ENCODE assay signal across 8 mouse cellular contexts in the genomic region with DNA sequence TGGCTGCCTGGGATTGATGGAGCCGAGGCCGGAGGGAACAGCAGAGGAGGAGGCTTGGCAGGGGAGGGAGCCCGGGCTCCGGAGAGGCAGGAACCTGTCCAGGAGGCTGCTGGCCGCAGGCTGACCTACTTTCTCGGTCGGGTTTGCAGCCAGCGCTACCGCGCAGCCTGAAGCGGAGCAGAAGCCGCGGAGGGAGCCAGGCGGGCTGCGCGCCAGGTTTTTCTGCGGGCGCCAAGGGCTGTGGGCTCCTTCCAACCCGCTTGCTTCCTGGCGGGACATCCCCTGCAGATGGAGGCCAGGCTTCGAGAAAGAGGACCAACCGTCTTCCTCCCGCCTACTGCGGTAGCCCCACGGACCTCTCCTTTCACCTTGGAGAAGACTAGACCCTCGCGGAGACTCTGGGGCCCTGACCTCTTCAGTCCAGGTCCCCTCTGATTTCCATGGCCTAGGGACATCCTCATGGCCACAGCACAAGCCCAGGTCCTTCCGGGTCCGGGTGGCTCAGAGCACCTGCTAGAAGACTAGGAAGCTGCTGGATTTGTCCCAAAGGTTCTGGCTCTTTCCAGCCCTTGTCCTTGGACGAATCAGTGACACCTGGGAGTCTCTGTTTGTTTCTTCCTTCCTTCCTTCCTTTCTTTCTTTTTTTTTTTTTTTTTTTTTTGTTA. TPM values are rescaled to one million over a fixed set of nuclear protein-coding genes. Genes with fewer than 3 reads are reported as not detected.
A peak's percentile ranks its signal among the peaks of the same experiment; 100 is the strongest.
DNase-seq lines count a peak whose midpoint lies in the region; ATAC-seq lines count a peak whose summit lies in the region.

No protein-coding gene starts in this region.

- peak overlapping the region; percentile 44 for H3K4me2 ChIP-seq in intestine, embryonic 14.5 days (ENCODE audit: low read length)

- intact Hi-C loops in left cerebral cortex, postnatal 10 days (cut with DNase I) = no loop called here

- H3K4me3 ChIP-seq in embryonic facial prominence, embryonic 10.5 days = peak overlapping the region; percentile 56
- peak overlapping the region; percentile 18 for H3K4me3 ChIP-seq in intestine, embryonic 14.5 days (ENCODE audit: low read depth, low read length)

- H3K9me3 ChIP-seq in embryonic facial prominence, embryonic 10.5 days = no peaks in the 10 kb centered on the region
- no peaks in the 10 kb centered on the region; the same call in 1 of the 2 replicates for H3K9me3 ChIP-seq in intestine, embryonic 14.5 days (ENCODE audit: control insufficient read depth, low read length)

- DNase-seq in adrenal gland, postnatal 14 days = peak; percentile 85
- peak; percentile 66 for DNase-seq in embryonic facial prominence, embryonic 10.5 days (ENCODE audit: low spot score)
- DNase-seq in gonadal fat pad, adult 2 months (ENCODE audit: low read depth) = peak; percentile 22
- peak; percentile 75 for DNase-seq in intestine, embryonic 14.5 days (ENCODE audit: low spot score)
- DNase-seq in left cerebral cortex, postnatal 10 days (ENCODE audit: extremely low spot score in 1 of 2, low spot score in 2 of 2) = peak; percentile 53 to 77
- peak; percentile 57 to 76 for DNase-seq in lung, postnatal 4 days
- peak; percentile 59 to 66 for DNase-seq in right cerebral cortex, adult 2 months (ENCODE audit: low spot score in 2 of 2)
- DNase-seq in spleen, adult 12 weeks (ENCODE audit: low spot score) = no peak

- 4% methylated on average over 30 of the region's 30 CpGs for WGBS in embryonic facial prominence, embryonic 10.5 days
- WGBS in intestine, embryonic 14.5 days = 3% methylated on average over 30 of the region's 30 CpGs

- ATAC-seq in intestine, embryonic 14.5 days (replicated peaks; ENCODE audit: low FRiP score, low TSS enrichment, low read depth) = no peak

- no peaks in the 10 kb centered on the region for H3K36me3 ChIP-seq in embryonic facial prominence, embryonic 10.5 days (replicated peaks)
- H3K36me3 ChIP-seq in intestine, embryonic 14.5 days (ENCODE audit: control insufficient read depth, insufficient read depth, low read length) = no peaks in the 10 kb centered on the region

- peaks cover 8% of the 10 kb centered on the region for H3K4me1 ChIP-seq in embryonic facial prominence, embryonic 10.5 days
- 0 out of 2 replicates have a peak, but pooled peaks cover 3% of the 10 kb centered on the region for H3K4me1 ChIP-seq in intestine, embryonic 14.5 days (replicated peaks; ENCODE audit: control insufficient read depth, insufficient read depth, low read length)

- H3K27me3 ChIP-seq in embryonic facial prominence, embryonic 10.5 days (replicated peaks; ENCODE audit: low read depth, poor library complexity, severe bottlenecking) = peaks cover 33% of the 10 kb centered on the region
- 0 out of 2 replicates have a peak, but pooled peaks cover 6% of the 10 kb centered on the region for H3K27me3 ChIP-seq in intestine, embryonic 14.5 days (replicated peaks; ENCODE audit: control insufficient read depth, insufficient read depth, low read length)

- H3K27ac ChIP-seq in embryonic facial prominence, embryonic 10.5 days (replicated peaks) = peak overlapping the region; percentile 51
- H3K27ac ChIP-seq in intestine, embryonic 14.5 days (ENCODE audit: low read depth) = no peak overlapping the region

- H3K9ac ChIP-seq in intestine, embryonic 14.5 days (ENCODE audit: low read length) = no peak overlapping the region

RNA-seq across cellular contexts. Expression of gene Cmc2, which starts 57.8 kb away (rescaled TPM):
- total RNA-seq in adrenal gland, postnatal 14 days (2021) = 45.4 and 50.7 TPM in 2 replicates
- polyA plus RNA-seq in embryonic facial prominence, embryonic 10.5 days (2016; fragmentation: Nextera tagmentation; extraction: Ambion mirVana) = 72.6 and 77.7 TPM in 2 replicates
- 6.5 and 7.6 TPM in 2 replicates for polyA plus RNA-seq in gonadal fat pad, adult 2 months (2012; rRNA removed)
- 73.7 and 85.1 TPM in 2 replicates for polyA plus RNA-seq in intestine, embryonic 14.5 days (2014; fragmentation: Nextera tagmentation; extraction: Ambion mirVana)
- 10 to 100 TPM in 1 of 2 experiments, 1 to 10 TPM in 1; 10.0 to 11.3 TPM for total RNA-seq in left cerebral cortex, postnatal 10 days (2021)

RNA-seq across cellular contexts. Expression of gene Cenpn, which starts 58.0 kb away (rescaled TPM):
- 6.5 and 6.9 TPM in 2 replicates for total RNA-seq in adrenal gland, postnatal 14 days (2021)
- polyA plus RNA-seq in embryonic facial prominence, embryonic 10.5 days (2016; fragmentation: Nextera tagmentation; extraction: Ambion mirVana) = 61.7 and 62.1 TPM in 2 replicates
- 1.8 and 2.3 TPM in 2 replicates for polyA plus RNA-seq in gonadal fat pad, adult 2 months (2012; rRNA removed)
- polyA plus RNA-seq in intestine, embryonic 14.5 days (2014; fragmentation: Nextera tagmentation; extraction: Ambion mirVana) = 38.4 and 39.2 TPM in 2 replicates
- 1 to 10 TPM; 2.3 to 3.3 TPM for total RNA-seq in left cerebral cortex, postnatal 10 days (2021)

Comparison
In these comparisons a context has a peak if more than half of its experiments do, and no peak if none do; other contexts are left out.
1. RNA of gene Cenpn, which starts 58.0 kb away (polyA plus RNA-seq): 61.7 to 62.1 TPM in embryonic facial prominence, embryonic 10.5 days and 38.4 to 39.2 TPM in intestine, embryonic 14.5 days; 1.8 to 2.3 TPM in gonadal fat pad, adult 2 months; every median in the first group is over 10 times any median in the second.